Mouse (Mus musculus) right cerebral cortex, postnatal 36 days (tissue): Measurements from ENCODE around the gene Zap70.

ENCODE experiments used
- DNase-seq, 2 experiments: peaks; one replicate each; pipeline ENCODE4 v3.0.0; 2022; ENCODE audit warnings: low spot score in 2 of 2, mixed read lengths in 1 of 2

Zap70 gene

GRCm38 (mm10) chr1:36761568-36761967 lies at the start of gene Zap70:
Zap70 (plus strand) TSS chr1:36761798.
- DNase-seq, result no peak

GRCm38 (mm10) chr1:36714311-36714710 lies 47.3 kb upstream of the Zap70 start, which contains the start of gene Actr1b:
Actr1b (minus strand) TSS chr1:36714422.
- no peak for DNase-seq

- DNase-seq, result no peak
Measured at GRCm38 (mm10) chr1:36718786-36719185, 42.8 kb upstream of the Zap70 start.

GRCm38 (mm10) chr1:36723146-36724056 lies 38.2 kb upstream of the Zap70 start:
- no peak for DNase-seq

- no peak for DNase-seq
Measured at GRCm38 (mm10) chr1:36724057-36724431, 37.6 kb upstream of the Zap70 start.

GRCm38 (mm10) chr1:36737300-36737699 lies 24.3 kb upstream of the Zap70 start:
- DNase-seq, result peak; percentile 74 to 75

- DNase-seq, result no peak
Measured at GRCm38 (mm10) chr1:36739231-36739630, 22.4 kb upstream of the Zap70 start.

GRCm38 (mm10) chr1:36743046-36743445 lies 18.6 kb upstream of the Zap70 start:
- no peak for DNase-seq

GRCm38 (mm10) chr1:36744268-36744944 lies 17.2 kb upstream of the Zap70 start:
- peak; percentile 68 to 79 for DNase-seq

GRCm38 (mm10) chr1:36745661-36746060 lies 15.9 kb upstream of the Zap70 start:
- no peak for DNase-seq

- no peak for DNase-seq
Measured at GRCm38 (mm10) chr1:36746452-36746851, 15.1 kb upstream of the Zap70 start.

- DNase-seq, result no peak
Measured at GRCm38 (mm10) chr1:36753932-36754675, 7.5 kb upstream of the Zap70 start.

GRCm38 (mm10) chr1:36758553-36758952 lies 3.0 kb upstream of the Zap70 start:
- no peak for DNase-seq

GRCm38 (mm10) chr1:36759076-36759475 lies 2.5 kb upstream of the Zap70 start:
- no peak for DNase-seq

GRCm38 (mm10) chr1:36760401-36760800 lies 1.2 kb upstream of the Zap70 start:
- no peak for DNase-seq

GRCm38 (mm10) chr1:36761061-36761460 lies 537 bp upstream of the Zap70 start:
- no peak for DNase-seq

GRCm38 (mm10) chr1:36766431-36767205 lies 5.0 kb downstream of the Zap70 start:
- no peak for DNase-seq

- DNase-seq, result no peak
Measured at GRCm38 (mm10) chr1:36767321-36767720, 5.7 kb downstream of the Zap70 start.

GRCm38 (mm10) chr1:36768786-36769185 lies 7.2 kb downstream of the Zap70 start:
- DNase-seq, result no peak

- DNase-seq, result no peak
Measured at GRCm38 (mm10) chr1:36769951-36770350, 8.4 kb downstream of the Zap70 start.

GRCm38 (mm10) chr1:36770998-36771397 lies 9.4 kb downstream of the Zap70 start:
- no peak for DNase-seq
